Mouse (Mus musculus) cerebellum, adult 11 months (tissue): ENCODE measurements around the gene Dnajb8.

Experiments
- DNase-seq: peaks from one replicate; pipeline ENCODE4 v3.0.0; 2022

Gene Dnajb8

DNA sequence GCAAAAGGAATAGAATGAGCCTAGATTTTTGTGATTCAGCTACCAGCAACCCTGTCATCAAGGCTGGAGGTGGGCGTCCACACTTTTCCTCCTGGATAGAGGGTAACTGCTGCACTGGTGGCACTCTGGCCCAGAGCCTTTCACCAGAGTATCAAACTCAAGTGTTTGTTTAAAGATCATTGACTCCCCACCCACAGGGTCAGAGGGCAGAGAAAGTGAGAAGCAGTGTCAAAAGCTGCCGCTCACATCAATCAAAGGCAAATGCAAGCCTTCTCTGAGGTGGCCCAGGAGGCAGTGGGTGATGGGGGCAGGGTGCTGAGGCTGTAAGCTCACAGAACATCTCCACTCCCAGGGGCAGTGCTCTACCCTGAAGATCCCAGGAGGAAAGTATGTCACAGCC lies 77.4 kb downstream of the Dnajb8 start:
- DNase-seq: no peak

DNA sequence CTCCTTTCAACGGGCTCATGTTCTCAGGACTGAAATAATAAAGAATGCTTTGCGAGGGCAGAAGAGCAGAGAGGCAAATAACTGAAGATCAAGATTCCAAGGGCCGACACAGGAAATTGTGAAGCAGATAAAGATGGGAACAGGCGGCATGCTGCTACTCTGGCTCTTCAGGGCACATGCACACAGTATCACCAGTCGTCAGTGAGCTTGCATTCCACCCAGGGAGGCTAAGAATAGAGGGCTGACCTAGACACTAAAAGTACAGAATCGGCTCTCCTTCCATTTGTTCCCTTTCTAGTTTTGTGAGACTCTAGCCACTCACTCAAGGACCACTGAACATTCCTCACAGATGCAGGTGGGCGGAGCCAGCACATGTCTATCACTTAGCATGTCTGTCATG lies 79.2 kb downstream of the Dnajb8 start:
- no peak for DNase-seq
